Mouse (Mus musculus) heart, postnatal 14 days (tissue): ENCODE data around the gene Slc48a1. TPM values are rescaled to one million over a fixed set of nuclear protein-coding genes. Genes with fewer than 3 reads are reported as not detected.
A peak's percentile ranks its signal among the peaks of the same experiment; 100 is the strongest.

Experiments
- DNase-seq, 2 experiments: peaks; one replicate each; pipeline ENCODE4 v3.0.0; 2021 to 2022
- intact Hi-C: fragments of 180-260 bp; cut with DNase I; formaldehyde crosslinking; loops from one replicate; pipeline ENCODE4 v1.15.1; 2025
- long read RNA-seq, 2 experiments: library from polyadenylated mRNA; stranded (forward); transcript quantifications; one replicate each; pipeline ENCODE4 v2.0.0; 2021
- total RNA-seq, 2 experiments: library from RNA; stranded (reverse); gene quantifications; 2 replicates each; pipeline ENCODE4 v1.2.3; 2021

Slc48a1 gene
- 10 to 100 TPM; 78.3 to 78.9 TPM for total RNA-seq
- long read RNA-seq, experiment 1, transcript Slc48a1-201 (3 exons, 2,536 nt) = major isoform, 285 of 313 reads
- long read RNA-seq, experiment 1, partial matches to known transcripts = 25 of 313 reads
- long read RNA-seq, experiment 1, other reads (novel, unspliced or antisense) = 3 of 313 reads
- long read RNA-seq, experiment 2, transcript Slc48a1-201 (3 exons, 2,536 nt) = major isoform, 226 of 251 reads
- long read RNA-seq, experiment 2, partial matches to known transcripts = 22 of 251 reads
- long read RNA-seq, experiment 2, other reads (novel, unspliced or antisense) = 3 of 251 reads

- intact Hi-C loops = no loop called here
- DNase-seq = no peak
Measured at GRCm38 (mm10) chr15:97778311-97779098, at the start of gene Slc48a1. Gene Slc48a1 (plus strand): TSS chr15:97778520.

- intact Hi-C loops = no loop called here
- no peak for DNase-seq
Measured at GRCm38 (mm10) chr15:97728804-97729203, 49.5 kb upstream of the Slc48a1 start.

- intact Hi-C loops = no loop called here
- DNase-seq = no peak
Measured at GRCm38 (mm10) chr15:97730365-97730764, 48.0 kb upstream of the Slc48a1 start.

- intact Hi-C loops = no loop called here
- DNase-seq = no peak
Measured at GRCm38 (mm10) chr15:97731111-97731510, 47.2 kb upstream of the Slc48a1 start, which contains the start of gene Endou. Gene Endou (minus strand): TSS chr15:97731339.

- intact Hi-C loops = no loop called here
- no peak for DNase-seq
Measured at GRCm38 (mm10) chr15:97731988-97732387, 46.3 kb upstream of the Slc48a1 start.

- no peak for DNase-seq
- intact Hi-C loops = no loop called here
Measured at GRCm38 (mm10) chr15:97738923-97739322, 39.4 kb upstream of the Slc48a1 start.

- intact Hi-C loops = no loop called here
- no peak for DNase-seq
Measured at GRCm38 (mm10) chr15:97740283-97740732, 38.0 kb upstream of the Slc48a1 start.

- no peak for DNase-seq
- intact Hi-C loops = no loop called here
Measured at GRCm38 (mm10) chr15:97741662-97742061, 36.7 kb upstream of the Slc48a1 start.

GRCm38 (mm10) chr15:97742074-97742473 lies 36.2 kb upstream of the Slc48a1 start:
- DNase-seq = no peak

GRCm38 (mm10) chr15:97742600-97742999 lies 35.7 kb upstream of the Slc48a1 start:
- no peak for DNase-seq
- intact Hi-C loops = no loop called here

More at GRCm38 (mm10) chr15:97742074-97742473, 36.2 kb upstream of the Slc48a1 start:
- intact Hi-C loops = no loop called here

GRCm38 (mm10) chr15:97743210-97743609 lies 35.1 kb upstream of the Slc48a1 start:
- DNase-seq = no peak
- intact Hi-C loops = no loop called here

- DNase-seq = no peak
- intact Hi-C loops = no loop called here
Measured at GRCm38 (mm10) chr15:97743961-97744525, 34.3 kb upstream of the Slc48a1 start.

GRCm38 (mm10) chr15:97744930-97745329 lies 33.4 kb upstream of the Slc48a1 start:
- intact Hi-C loops = no loop called here
- DNase-seq = peak in 1 of 2 experiments; percentile 48

GRCm38 (mm10) chr15:97745331-97745730 lies 33.0 kb upstream of the Slc48a1 start:
- intact Hi-C loops = no loop called here

GRCm38 (mm10) chr15:97746278-97746677 lies 32.0 kb upstream of the Slc48a1 start:
- no peak for DNase-seq
- intact Hi-C loops = no loop called here

More at GRCm38 (mm10) chr15:97745331-97745730, 33.0 kb upstream of the Slc48a1 start:
- DNase-seq = peak; percentile 79 to 84

GRCm38 (mm10) chr15:97746748-97747147 lies 31.6 kb upstream of the Slc48a1 start:
- DNase-seq = no peak
- intact Hi-C loops = no loop called here

GRCm38 (mm10) chr15:97747486-97747885 lies 30.8 kb upstream of the Slc48a1 start:
- DNase-seq = no peak
- intact Hi-C loops = no loop called here

- DNase-seq = no peak
- intact Hi-C loops = no loop called here
Measured at GRCm38 (mm10) chr15:97748309-97748708, 30.0 kb upstream of the Slc48a1 start.

- intact Hi-C loops = no loop called here
- DNase-seq = no peak
Measured at GRCm38 (mm10) chr15:97748964-97749363, 29.4 kb upstream of the Slc48a1 start.

- intact Hi-C loops = no loop called here
- DNase-seq = no peak
Measured at GRCm38 (mm10) chr15:97749397-97749796, 28.9 kb upstream of the Slc48a1 start.

GRCm38 (mm10) chr15:97749841-97750240 lies 28.5 kb upstream of the Slc48a1 start:
- DNase-seq = no peak
- intact Hi-C loops = loop anchor here (2.0 kb wide), 1 partner anchor 27 kb away; no protein-coding TSS in a partner anchor
